9 mouse cellular contexts compared by ENCODE assay signal in the genomic region with DNA sequence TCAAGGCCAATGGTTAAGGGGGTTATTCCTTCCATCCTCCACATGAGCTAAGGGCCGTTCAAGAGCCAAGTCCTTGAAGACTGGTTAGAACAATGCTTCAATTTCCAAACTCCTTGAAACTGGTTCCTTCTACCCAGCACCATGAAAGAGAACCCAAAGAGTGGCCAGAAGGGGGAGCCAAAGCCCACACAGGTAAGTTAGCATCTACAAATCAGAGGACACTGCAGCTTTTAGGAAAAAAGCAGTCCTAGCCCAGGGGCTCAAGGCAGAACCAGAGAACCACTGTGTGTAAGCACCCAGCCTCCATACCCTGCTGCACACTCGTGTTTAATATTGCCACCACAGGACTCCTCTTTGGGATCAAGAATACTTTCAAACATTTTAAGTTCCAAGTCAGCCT. TPM values are rescaled to one million over a fixed set of nuclear protein-coding genes. Genes with fewer than 3 reads are reported as not detected.
DNase-seq lines count a peak whose midpoint lies in the region; ATAC-seq and TF ChIP-seq lines count a peak whose summit lies in the region.
"Had no signal": no experiment of that assay in that cellular context is flagged by ENCODE, and none has a peak within 500 bp of the region (broad histone marks: within the 10 kb centered on the region; RNA-seq: fewer than 3 reads in every experiment).

No protein-coding gene starts in this region.

- no peaks in the 10 kb centered on the region for H3K9me3 ChIP-seq in hindbrain, embryonic 10.5 days
- no peaks in the 10 kb centered on the region for H3K9me3 ChIP-seq in hindbrain, embryonic 16.5 days (ENCODE audit: control insufficient read depth, low read length)
- H3K9me3 ChIP-seq in hindbrain, embryonic 12.5 days (replicated peaks) = no peaks in the 10 kb centered on the region
- H3K9me3 ChIP-seq in stomach, postnatal 0 days (ENCODE audit: control insufficient read depth, low read length) = no peaks in the 10 kb centered on the region
- H3K9me3 ChIP-seq: megakaryocyte, embryonic 14.5 days had no signal

- H3K36me3 ChIP-seq in hindbrain, embryonic 10.5 days = peaks cover 70% of the 10 kb centered on the region
- peaks cover 27% of the 10 kb centered on the region for H3K36me3 ChIP-seq in hindbrain, embryonic 16.5 days (ENCODE audit: control insufficient read depth, insufficient read depth, low read length)
- peaks cover 19% of the 10 kb centered on the region; the same call in 1 of the 2 replicates for H3K36me3 ChIP-seq in hindbrain, embryonic 12.5 days
- no peaks in the 10 kb centered on the region; the same call in 1 of the 2 replicates for H3K36me3 ChIP-seq in stomach, postnatal 0 days (ENCODE audit: control insufficient read depth, insufficient read depth, low read length)

- no peak overlapping the region for H3K9ac ChIP-seq in hindbrain, embryonic 16.5 days (ENCODE audit: low read depth, low read length)
- no peak overlapping the region for H3K9ac ChIP-seq in hindbrain, embryonic 12.5 days
- no peak overlapping the region for H3K9ac ChIP-seq in stomach, postnatal 0 days (ENCODE audit: low read length)

- TF ChIP-seq EP300 in stomach, postnatal 0 days (optimal IDR thresholded peaks at IDR 0.05) = no peak

- peak; percentile 57 for DNase-seq in hindbrain, embryonic 10.5 days (ENCODE audit: low spot score)
- peak; percentile 74 for DNase-seq in adipocyte (ENCODE audit: low spot score)
- peak; percentile 53 for DNase-seq in embryo, embryonic 11.5 days (ENCODE audit: low read depth, low spot score)
- DNase-seq in left cerebral cortex, adult 2 months (ENCODE audit: extremely low spot score in 1 of 2, low spot score in 2 of 2) = peak; percentile 58 to 68
- peak; percentile 67 for DNase-seq in mesoderm, embryonic 11.5 days (ENCODE audit: low read depth, low spot score)
- peak; percentile 74 for DNase-seq in stomach, postnatal 0 days (ENCODE audit: low spot score)

- 58% methylated on average over 2 of the region's 2 CpGs for WGBS in hindbrain, embryonic 10.5 days
- WGBS in hindbrain, embryonic 16.5 days = 59% methylated on average over 2 of the region's 2 CpGs
- WGBS in hindbrain, embryonic 12.5 days = 43% methylated on average over 2 of the region's 2 CpGs
- WGBS in stomach, postnatal 0 days = 44% methylated on average over 2 of the region's 2 CpGs

- intact Hi-C loops in left cerebral cortex, adult 2 months (cut with DNase I) = loop anchor here (2.0 to 5.0 kb wide), 3 partner anchors 237 to 367 kb away; a partner anchor contains a TSS

- no peak overlapping the region for H3K4me3 ChIP-seq in hindbrain, embryonic 10.5 days
- H3K4me3 ChIP-seq in hindbrain, embryonic 16.5 days (ENCODE audit: low read length) = no peak overlapping the region
- no peak overlapping the region for H3K4me3 ChIP-seq in hindbrain, embryonic 12.5 days
- no peak overlapping the region for H3K4me3 ChIP-seq in left cerebral cortex, adult 2 months
- no peak overlapping the region for H3K4me3 ChIP-seq in stomach, postnatal 0 days (ENCODE audit: low read depth, low read length)
- H3K4me3 ChIP-seq: megakaryocyte, embryonic 14.5 days had no signal

- no peak overlapping the region for H3K4me2 ChIP-seq in hindbrain, embryonic 16.5 days (ENCODE audit: low read length)
- H3K4me2 ChIP-seq in hindbrain, embryonic 12.5 days (replicated peaks) = no peak overlapping the region
- no peak overlapping the region for H3K4me2 ChIP-seq in stomach, postnatal 0 days (replicated peaks; ENCODE audit: low read depth)

- no peak for ATAC-seq in hindbrain, embryonic 16.5 days
- peak; percentile 66 for ATAC-seq in hindbrain, embryonic 12.5 days (ENCODE audit: low FRiP score)
- peak; percentile 43; the same call in 1 of the 2 replicates for ATAC-seq in stomach, postnatal 0 days (ENCODE audit: low FRiP score, low TSS enrichment)

- H3K27ac ChIP-seq in hindbrain, embryonic 10.5 days = no peak overlapping the region
- no peak overlapping the region for H3K27ac ChIP-seq in hindbrain, embryonic 16.5 days (ENCODE audit: low read depth, low read length)
- no peak overlapping the region for H3K27ac ChIP-seq in hindbrain, embryonic 12.5 days
- no peak overlapping the region for H3K27ac ChIP-seq in left cerebral cortex, adult 2 months
- H3K27ac ChIP-seq in stomach, postnatal 0 days (replicated peaks) = no peak overlapping the region

- peak; percentile 80 for TF ChIP-seq CTCF in left cerebral cortex, adult 2 months (IDR thresholded peaks at IDR 0.05)
- peak; percentile 85 for TF ChIP-seq CTCF in stomach, postnatal 0 days (IDR thresholded peaks at IDR 0.05; ENCODE audit: low read depth)

- H3K4me1 ChIP-seq in hindbrain, embryonic 10.5 days (replicated peaks) = no peaks in the 10 kb centered on the region
- no peaks in the 10 kb centered on the region for H3K4me1 ChIP-seq in hindbrain, embryonic 16.5 days (ENCODE audit: control insufficient read depth, insufficient read depth, low read depth, low read length)
- H3K4me1 ChIP-seq in hindbrain, embryonic 12.5 days = no peaks in the 10 kb centered on the region
- no peaks in the 10 kb centered on the region for H3K4me1 ChIP-seq in stomach, postnatal 0 days (replicated peaks; ENCODE audit: control insufficient read depth, insufficient read depth)

- H3K27me3 ChIP-seq in hindbrain, embryonic 10.5 days (ENCODE audit: insufficient read depth, poor library complexity, severe bottlenecking) = no peaks in the 10 kb centered on the region
- no peaks in the 10 kb centered on the region for H3K27me3 ChIP-seq in hindbrain, embryonic 16.5 days (replicated peaks; ENCODE audit: control insufficient read depth, insufficient read depth, low read length)
- no peaks in the 10 kb centered on the region for H3K27me3 ChIP-seq in hindbrain, embryonic 12.5 days
- no peaks in the 10 kb centered on the region for H3K27me3 ChIP-seq in stomach, postnatal 0 days (ENCODE audit: control insufficient read depth, insufficient read depth, low read length)
- H3K27me3 ChIP-seq: megakaryocyte, embryonic 14.5 days had no signal

RNA-seq across cellular contexts. Expression of a gene that starts 11.2 kb away (rescaled TPM):
- polyA plus RNA-seq in hindbrain, embryonic 10.5 days (2016; fragmentation: Nextera tagmentation; extraction: Ambion mirVana) = 1.0 and 1.5 TPM in 2 replicates
- polyA plus RNA-seq in hindbrain, embryonic 16.5 days (2015; fragmentation: Nextera tagmentation; extraction: Ambion mirVana) = 0.76 and 1.3 TPM in 2 replicates
- polyA plus RNA-seq in hindbrain, embryonic 12.5 days (2016; fragmentation: Nextera tagmentation; extraction: Ambion mirVana) = 1.8 and 2.6 TPM in 2 replicates
- total RNA-seq in left cerebral cortex, adult 2 months (2021) = 1 to 10 TPM; 1.4 to 2.7 TPM
- 4.5 and 5.7 TPM in 2 replicates for polyA plus RNA-seq in stomach, postnatal 0 days (2015; fragmentation: Nextera tagmentation; extraction: Ambion mirVana)

RNA-seq across cellular contexts. Expression of a gene that starts 45.6 kb away (rescaled TPM):
- polyA plus RNA-seq in hindbrain, embryonic 10.5 days (2016; fragmentation: Nextera tagmentation; extraction: Ambion mirVana) = 1.4 and 1.6 TPM in 2 replicates
- 5.5 and 6.7 TPM in 2 replicates for polyA plus RNA-seq in hindbrain, embryonic 16.5 days (2015; fragmentation: Nextera tagmentation; extraction: Ambion mirVana)
- polyA plus RNA-seq in hindbrain, embryonic 12.5 days (2016; fragmentation: Nextera tagmentation; extraction: Ambion mirVana) = 1.8 and 2.4 TPM in 2 replicates
- 10 to 100 TPM; 27.2 to 32.1 TPM for total RNA-seq in left cerebral cortex, adult 2 months (2021)
- 7.9 and 8.6 TPM in 2 replicates for polyA plus RNA-seq in stomach, postnatal 0 days (2015; fragmentation: Nextera tagmentation; extraction: Ambion mirVana)
